Mouse (Mus musculus) T-helper 17 cell (primary cell): Measurements from ENCODE around the gene Prr15.

Source experiments
- in situ Hi-C, 2 experiments: fragments of 300-600 bp; cut with MboI, MseI; formaldehyde crosslinking; loops; 1 replicate in 1 of 2; 2 replicates in 1 of 2; pipeline ENCODE4 v1.15.1; 2025; ENCODE audit warnings: high pct_unique_total_duplicates in 2 of 2

The Prr15 gene

DNA sequence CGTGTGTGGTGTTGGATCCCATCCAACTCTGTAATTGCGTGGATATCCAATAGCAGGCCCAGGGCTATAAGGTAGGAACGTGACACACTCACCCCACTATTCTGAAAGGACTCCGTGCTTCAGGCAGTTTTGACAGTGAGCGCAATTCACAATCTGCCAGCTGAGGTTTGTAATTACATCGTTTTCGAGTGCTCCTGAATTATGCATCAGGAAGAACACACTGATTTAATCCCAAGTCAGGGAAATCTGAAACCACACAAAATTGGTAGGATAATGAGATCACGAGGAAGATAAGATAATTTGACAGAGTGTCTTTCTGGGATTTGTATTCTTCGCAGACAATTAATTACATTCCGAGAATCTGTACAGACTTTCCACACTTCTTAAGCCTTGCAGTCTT is 6.1 kb downstream of the Prr15 start:
- in situ Hi-C loops = no loop called here

- in situ Hi-C loops = no loop called here
Measured at GRCm38 (mm10) chr6:54332203-54332602, 6.6 kb downstream of the Prr15 start.

- in situ Hi-C loops = no loop called here
Measured at GRCm38 (mm10) chr6:54333116-54333651, 7.5 kb downstream of the Prr15 start.

- in situ Hi-C loops = no loop called here
Measured at GRCm38 (mm10) chr6:54333652-54334396, 8.2 kb downstream of the Prr15 start.

GRCm38 (mm10) chr6:54337321-54337720 is 11.7 kb downstream of the Prr15 start:
- in situ Hi-C loops = no loop called here

DNA sequence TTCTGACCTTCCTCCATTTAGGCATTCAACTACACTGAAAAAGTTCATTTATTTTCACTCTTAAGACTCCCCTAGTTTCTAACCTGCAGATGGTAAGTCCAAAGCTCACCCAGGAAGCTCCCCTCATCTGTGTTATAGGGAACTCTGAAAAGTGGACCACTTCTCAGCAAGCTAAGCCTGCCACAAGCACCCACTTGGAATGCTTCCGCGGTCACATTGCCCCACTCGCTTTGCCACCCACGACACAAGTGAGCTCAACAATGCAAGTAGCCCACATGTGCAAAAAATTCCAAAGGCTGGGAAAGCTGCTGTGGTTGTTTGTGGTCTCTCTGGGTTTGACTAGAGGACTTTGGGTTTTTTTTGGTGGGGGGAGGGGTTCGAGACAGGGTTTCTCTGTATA is 15.5 kb downstream of the Prr15 start:
- in situ Hi-C loops = no loop called here

GRCm38 (mm10) chr6:54342223-54342622 is 16.6 kb downstream of the Prr15 start:
- in situ Hi-C loops = no loop called here

- in situ Hi-C loops = loop anchor here in 1 of 2 experiments (10.0 kb wide), 1 partner anchor 957 kb away; no protein-coding TSS in a partner anchor
Measured at GRCm38 (mm10) chr6:54351860-54352259, 26.2 kb downstream of the Prr15 start.

- in situ Hi-C loops = loop anchor here in 1 of 2 experiments (10.0 kb wide), 1 partner anchor 958 kb away; no protein-coding TSS in a partner anchor
Measured at GRCm38 (mm10) chr6:54352931-54353690, 27.5 kb downstream of the Prr15 start.

GRCm38 (mm10) chr6:54353698-54354097 is 28.1 kb downstream of the Prr15 start:
- in situ Hi-C loops = loop anchor here in 1 of 2 experiments (10.0 kb wide), 1 partner anchor 959 kb away; no protein-coding TSS in a partner anchor

GRCm38 (mm10) chr6:54355626-54356025 is 30.0 kb downstream of the Prr15 start:
- in situ Hi-C loops = loop anchor here in 1 of 2 experiments (10.0 kb wide), 1 partner anchor 961 kb away; no protein-coding TSS in a partner anchor

DNA sequence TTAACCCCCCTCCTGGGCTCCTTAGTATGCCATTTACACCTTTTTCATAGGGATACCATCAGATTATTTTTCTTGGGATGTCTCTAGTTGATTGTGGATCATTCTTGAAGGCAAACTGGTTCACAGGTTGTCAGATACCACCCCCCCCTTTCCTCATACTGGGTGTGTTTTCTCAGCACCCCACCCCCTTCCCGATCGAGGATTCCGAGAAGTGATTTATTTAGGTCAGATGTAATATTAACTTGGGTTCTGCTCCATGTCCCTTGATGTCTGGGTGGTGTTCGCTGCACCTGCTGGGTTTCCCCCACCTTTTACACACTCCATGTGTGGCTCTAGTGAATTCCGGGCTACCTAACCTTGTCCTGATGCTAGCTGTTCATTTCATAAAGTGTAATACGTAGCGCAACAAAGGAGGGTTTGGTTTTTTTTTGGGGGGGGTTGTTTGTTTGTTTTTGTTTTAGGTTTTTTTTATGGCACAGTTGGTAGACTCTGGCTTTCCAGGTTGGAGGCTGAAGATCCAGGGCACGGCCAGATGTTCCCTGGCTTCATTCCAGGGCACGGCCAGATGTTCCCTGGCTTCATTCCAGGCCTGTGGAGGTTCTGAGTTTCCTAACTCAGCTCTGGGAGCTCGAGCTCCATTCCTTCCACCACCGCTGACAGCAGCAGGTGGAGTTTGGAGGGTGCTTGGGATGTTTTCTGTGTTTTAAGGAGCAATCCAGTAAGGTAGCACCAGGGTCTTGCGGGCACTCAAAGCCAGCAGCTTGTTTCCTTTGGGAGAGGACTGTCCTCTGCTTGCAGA is 37.1 kb downstream of the Prr15 start:
- in situ Hi-C loops = no loop called here

- in situ Hi-C loops = no loop called here
Measured at GRCm38 (mm10) chr6:54364406-54365136, 38.9 kb downstream of the Prr15 start.

DNA sequence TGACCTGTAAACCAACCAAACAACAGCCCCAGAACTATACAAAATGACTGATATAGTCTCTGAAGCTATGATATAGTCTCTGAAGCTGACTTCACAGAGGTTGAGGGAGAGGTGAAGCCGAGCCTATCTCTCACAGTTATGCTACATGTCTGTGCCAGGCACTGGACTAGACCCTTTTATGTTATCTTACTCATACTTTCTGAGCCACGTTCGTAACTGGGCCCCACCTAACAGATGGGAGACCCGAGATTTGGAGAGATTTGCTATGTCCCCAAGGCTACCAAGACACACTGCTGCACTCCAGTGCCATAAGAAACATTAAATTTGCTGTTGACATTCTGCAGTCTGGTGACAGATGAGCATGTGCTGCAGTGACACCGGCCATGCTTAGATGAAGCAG is 41.0 kb downstream of the Prr15 start:
- in situ Hi-C loops = no loop called here

DNA sequence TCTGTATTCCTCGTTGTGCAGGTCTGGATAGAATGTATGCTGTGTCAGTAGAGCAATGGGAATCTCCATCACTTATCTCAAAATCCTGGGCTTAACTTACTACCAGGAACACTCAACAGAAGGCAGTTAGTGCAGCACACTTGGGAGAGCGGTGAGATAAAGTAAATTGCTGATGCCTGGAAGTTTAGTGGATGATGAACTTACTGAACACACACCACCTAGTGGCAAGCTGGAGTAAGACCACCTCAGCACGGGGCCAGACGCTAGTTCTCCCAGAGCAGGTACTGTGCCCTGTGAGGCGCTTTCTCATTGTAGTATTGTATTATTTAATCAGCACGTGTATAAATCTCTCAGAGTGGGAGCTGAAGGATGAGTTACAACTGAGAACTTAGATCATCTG is 42.4 kb downstream of the Prr15 start:
- in situ Hi-C loops = no loop called here

- in situ Hi-C loops = no loop called here
Measured at GRCm38 (mm10) chr6:54369913-54370542, 44.4 kb downstream of the Prr15 start.

DNA sequence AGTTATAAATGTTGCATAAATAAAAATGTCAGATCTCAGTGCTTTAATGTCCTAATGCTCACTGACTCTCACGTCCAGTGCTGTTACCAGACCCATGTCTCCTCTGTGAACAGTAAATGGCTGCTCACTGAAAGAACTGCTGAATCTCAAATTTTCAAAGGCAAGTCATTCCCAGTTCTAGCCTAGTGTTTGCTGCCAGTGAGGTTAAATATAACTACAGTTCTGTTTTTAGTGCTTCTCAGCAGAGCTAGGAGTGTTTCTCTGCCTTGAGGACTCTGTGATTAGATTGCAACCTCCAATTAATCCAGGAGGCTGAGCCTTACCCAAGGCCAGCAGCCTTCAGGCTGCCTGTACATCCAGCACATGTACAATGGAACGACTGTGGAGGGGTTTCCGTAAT is 46.2 kb downstream of the Prr15 start:
- in situ Hi-C loops = no loop called here

DNA sequence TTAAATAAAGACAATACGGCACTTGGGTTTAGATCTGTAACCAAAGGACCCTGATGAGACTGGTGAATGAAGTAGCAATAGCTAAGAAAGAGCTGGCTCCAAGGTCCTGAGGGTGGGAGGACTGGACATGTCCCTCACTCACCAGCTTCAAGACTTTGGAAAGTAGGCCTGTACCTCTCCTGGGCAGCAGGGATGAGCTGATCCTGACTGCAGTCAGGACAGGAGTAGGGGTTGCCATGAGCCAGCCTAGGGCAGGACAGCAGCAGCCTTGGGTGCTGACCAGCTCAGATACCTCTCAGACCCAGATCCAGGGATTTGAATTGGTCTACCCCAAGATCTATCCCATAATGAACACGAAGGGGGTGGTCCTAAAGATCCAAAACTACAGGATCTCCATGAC is 53.7 kb downstream of the Prr15 start:
- in situ Hi-C loops = no loop called here
